Mouse (Mus musculus) E14TG2a.4 (cell line): ENCODE results near the gene Dhfr.

Experiments
- CTCF ChIP-seq: conservative IDR thresholded peaks from 2 replicates; pipeline ENCODE4 v1.5.1; 2014; ENCODE audit warnings: low read length
- NANOG ChIP-seq: IDR thresholded peaks from 2 replicates; pipeline ENCODE4 v1.6.1; 2014; ENCODE audit warnings: borderline replicate concordance, low read length, mixed read lengths
- POU5F1 ChIP-seq: IDR thresholded peaks from 2 replicates; pipeline ENCODE4 v1.6.1; 2014; ENCODE audit warnings: low read length, borderline replicate concordance

GRCm38 (mm10) chr13:92346338-92346737, 8.2 kb upstream of the Dhfr start:
- TF ChIP-seq CTCF = no peak
- TF ChIP-seq NANOG = no peak
- TF ChIP-seq POU5F1 = no peak
